Mouse (Mus musculus) myocyte (in vitro differentiated cells): ENCODE data around the gene Gripap1.

Source experiments
- CEBPB ChIP-seq: IDR thresholded peaks from 2 replicates; pipeline ENCODE4 v1.6.1; 2011; ENCODE audit warnings: mild to moderate bottlenecking, moderate library complexity; ENCODE audit not compliant: poor library complexity, insufficient read depth, severe bottlenecking
- POLR2A ChIP-seq: IDR thresholded peaks from one replicate; pipeline ENCODE4 v1.6.1; 2011; ENCODE audit warnings: low read depth, mild to moderate bottlenecking, control low read depth, moderate library complexity; ENCODE audit not compliant: insufficient read length
- SRF ChIP-seq: IDR thresholded peaks from one replicate; pipeline ENCODE4 v1.6.1; 2011; ENCODE audit warnings: low read depth; ENCODE audit not compliant: control insufficient read depth, insufficient read length

GRCm38 (mm10) chrX:7790309-7790708 is 744 bp downstream of the Gripap1 start:
- TF ChIP-seq CEBPB (no peak), SRF (no peak), POLR2A (no peak)
